Mouse (Mus musculus) embryonic facial prominence, embryonic 14.5 days (tissue): ENCODE data around the gene Mzf1. TPM values are rescaled to one million over a fixed set of nuclear protein-coding genes. Genes with fewer than 3 reads are reported as not detected.

Experiments
- ATAC-seq: fragments of 200-750 bp; cut with Nextera tagmentation; 2 replicates; pipeline ENCODE4 v1.8.0; 2017; ENCODE audit warnings: low read depth, moderate number of reproducible peaks, moderate TSS enrichment
- DNase-seq: peaks from one replicate; pipeline ENCODE4 v3.0.0-alpha.2; 2015; ENCODE audit warnings: low spot score
- H3K27ac ChIP-seq: fragments of 300-500 bp; sonication (generic); replicated peaks from 2 replicates; pipeline ENCODE4 v1.5.1; 2014; ENCODE audit warnings: low read depth, mild to moderate bottlenecking, low read length, moderate library complexity
- H3K27me3 ChIP-seq: fragments of 300-500 bp; sonication (generic); replicated peaks from 2 replicates; pipeline ENCODE4 v1.6.1; 2014; ENCODE audit warnings: low read length; ENCODE audit not compliant: control insufficient read depth, insufficient read depth
- H3K36me3 ChIP-seq: fragments of 300-500 bp; sonication (generic); 2 replicates; pipeline ENCODE4 v1.6.1; 2014; ENCODE audit warnings: low read length, mixed read lengths; ENCODE audit not compliant: control insufficient read depth, insufficient read depth
- H3K4me1 ChIP-seq: fragments of 300-500 bp; sonication (generic); 2 replicates; pipeline ENCODE4 v1.6.1; 2014; ENCODE audit warnings: antibody characterized with exemption, low read length; ENCODE audit not compliant: control insufficient read depth, insufficient read depth
- H3K4me2 ChIP-seq: fragments of 300-500 bp; sonication (generic); 2 replicates; pipeline ENCODE4 v1.6.1; 2014; ENCODE audit warnings: low read depth, mild to moderate bottlenecking, low read length, moderate library complexity, mixed read lengths
- H3K4me3 ChIP-seq: fragments of 300-500 bp; sonication (generic); 2 replicates; pipeline ENCODE4 v1.5.1; 2014; ENCODE audit warnings: low read depth, mild to moderate bottlenecking, low read length
- H3K9ac ChIP-seq: fragments of 300-500 bp; sonication (generic); 2 replicates; pipeline ENCODE4 v1.6.1; 2014; ENCODE audit warnings: low read depth, mild to moderate bottlenecking, low read length, moderate library complexity, mixed read lengths
- H3K9me3 ChIP-seq: fragments of 300-500 bp; sonication (generic); 2 replicates; pipeline ENCODE4 v1.6.1; 2016; ENCODE audit warnings: low read length; ENCODE audit not compliant: control insufficient read depth
- WGBS: fragments of 180-500 bp; shearing (Covaris S2); extraction: QIAGEN DNeasy Blood & Tissue Kit; methylation state at CpG from one replicate; pipeline ENCODE4 v1.1.7; 2014; 5-methylcytosine and 5-hydroxymethylcytosine counted together
- polyA plus RNA-seq: library from polyadenylated mRNA; unstranded; fragments of >200 nt; fragmentation: Nextera tagmentation; extraction: Ambion mirVana; gene quantifications from 2 replicates; pipeline ENCODE4 v1.2.1, GENCODE M21; 2014

Mzf1 gene
- polyA plus RNA-seq, 1 experiment from 2014 or later, result 2.9 TPM

GRCm38 (mm10) chr7:13003380-13003779, 51.2 kb downstream of the Mzf1 start:
- Histone ChIP-seq H3K4me2 (no peak overlapping the region), H3K4me3 (no peak overlapping the region), H3K36me3 (peaks cover 29% of the 10 kb centered on the region), H3K9me3 (no peaks in the 10 kb centered on the region), H3K9ac (no peak overlapping the region), H3K4me1 (0 out of 2 replicates have a peak, but pooled peaks cover 2% of the 10 kb centered on the region), H3K27me3 (no peaks in the 10 kb centered on the region), H3K27ac (no peak overlapping the region)
- DNase-seq (no peak), ATAC-seq (no peak)
- 73% methylated on average over 5 of the region's 5 CpGs for WGBS

GRCm38 (mm10) chr7:13001584-13001983, 53.0 kb downstream of the Mzf1 start:
- Histone ChIP-seq H3K9ac (no peak overlapping the region), H3K4me1 (no peaks in the 10 kb centered on the region), H3K36me3 (peaks cover 14% of the 10 kb centered on the region), H3K27me3 (no peaks in the 10 kb centered on the region), H3K9me3 (no peaks in the 10 kb centered on the region), H3K4me2 (no peak overlapping the region), H3K4me3 (no peak overlapping the region), H3K27ac (no peak overlapping the region)
- ATAC-seq, result no peak
- 66% methylated on average over 1 of the region's 1 CpGs for WGBS
- DNase-seq, result no peak

- ATAC-seq, result no peak
- H3K4me1 ChIP-seq, result no peaks in the 10 kb centered on the region
- DNase-seq, result no peak
- no peak within 1 kb of the TSS for H3K4me3 ChIP-seq
- no peak within 1 kb of the TSS for H3K4me2 ChIP-seq
- no peaks in the 10 kb centered on the region for H3K27me3 ChIP-seq
- no peaks in the 10 kb centered on the region for H3K36me3 ChIP-seq
- no peak within 1 kb of the TSS for H3K9ac ChIP-seq
- H3K9me3 ChIP-seq, result no peaks in the 10 kb centered on the region
- no peak within 1 kb of the TSS for H3K27ac ChIP-seq
- 75% methylated on average over 3 of the region's 3 CpGs for WGBS
These were observed 55.7 kb downstream of the Mzf1 start, which contains the start of gene Trim28 for GRCm38 (mm10) chr7:12998851-12999250. Gene Trim28, plus strand, starts transcription at chr7:12999114.

- ATAC-seq (no peak), DNase-seq (no peak)
- Histone ChIP-seq H3K36me3 (no peaks in the 10 kb centered on the region), H3K4me2 (no peak within 1 kb of the TSS), H3K27ac (no peak within 1 kb of the TSS), H3K9ac (no peak within 1 kb of the TSS), H3K4me3 (no peak within 1 kb of the TSS), H3K4me1 (no peaks in the 10 kb centered on the region), H3K27me3 (no peaks in the 10 kb centered on the region), H3K9me3 (no peaks in the 10 kb centered on the region)
- 70% methylated on average over 5 of the region's 5 CpGs for WGBS
These were observed 56.5 kb downstream of the Mzf1 start, which contains the start of gene Slc27a5 for GRCm38 (mm10) chr7:12998053-12998452. Gene Slc27a5, minus strand, starts transcription at chr7:12998192.

- Histone ChIP-seq H3K27me3 (no peaks in the 10 kb centered on the region), H3K4me3 (no peak overlapping the region), H3K36me3 (no peaks in the 10 kb centered on the region), H3K9ac (no peak overlapping the region), H3K27ac (no peak overlapping the region), H3K9me3 (no peaks in the 10 kb centered on the region), H3K4me2 (no peak overlapping the region), H3K4me1 (no peaks in the 10 kb centered on the region)
- DNase-seq, result no peak
- no peak for ATAC-seq
- WGBS, result 68% methylated on average over 5 of the region's 5 CpGs
These were observed 57.3 kb downstream of the Mzf1 start for GRCm38 (mm10) chr7:12997230-12997629.

GRCm38 (mm10) chr7:12995862-12996261, 58.7 kb downstream of the Mzf1 start:
- no peak for ATAC-seq
- Histone ChIP-seq H3K4me2 (no peak overlapping the region), H3K4me1 (no peaks in the 10 kb centered on the region), H3K27me3 (no peaks in the 10 kb centered on the region), H3K9me3 (no peaks in the 10 kb centered on the region), H3K9ac (no peak overlapping the region), H3K4me3 (no peak overlapping the region), H3K27ac (no peak overlapping the region), H3K36me3 (no peaks in the 10 kb centered on the region)
- DNase-seq, result no peak

GRCm38 (mm10) chr7:12993148-12993547, 61.4 kb downstream of the Mzf1 start:
- no peak for DNase-seq
- Histone ChIP-seq H3K9ac (no peak overlapping the region), H3K4me3 (no peak overlapping the region), H3K27ac (no peak overlapping the region), H3K27me3 (no peaks in the 10 kb centered on the region), H3K4me1 (no peaks in the 10 kb centered on the region), H3K4me2 (no peak overlapping the region), H3K36me3 (no peaks in the 10 kb centered on the region), H3K9me3 (no peaks in the 10 kb centered on the region)
- WGBS, result 87% methylated on average over 10 of the region's 10 CpGs
- no peak for ATAC-seq

Other genes with a start within 250 kb of the Mzf1 start
- 10.8 and 11.9 TPM in 2 replicates for gene Zfp329, start 235.9 kb downstream of the Mzf1 start, polyA plus RNA-seq
- 34.2 and 38.0 TPM in 2 replicates for gene Zfp110, start 220.0 kb downstream of the Mzf1 start, polyA plus RNA-seq
- 4.9 and 5.3 TPM in 2 replicates for gene Zfp128, start 173.6 kb downstream of the Mzf1 start, polyA plus RNA-seq
- 15.1 and 16.6 TPM in 2 replicates for gene Zscan22, start 156.9 kb downstream of the Mzf1 start, polyA plus RNA-seq
- gene Rps5, start 132.5 kb downstream of the Mzf1 start, polyA plus RNA-seq, result 1,364 and 1,371 TPM in 2 replicates
- gene Rnf225, start 127.3 kb downstream of the Mzf1 start, polyA plus RNA-seq, result 0.43 and 0.49 TPM in 2 replicates
- 9.4 and 10.9 TPM in 2 replicates for gene Zfp324, start 88.9 kb downstream of the Mzf1 start, polyA plus RNA-seq
- gene Zfp446, start 76.9 kb downstream of the Mzf1 start, polyA plus RNA-seq, result 2.5 and 3.8 TPM in 2 replicates
- gene Slc27a5, start 56.6 kb downstream of the Mzf1 start, polyA plus RNA-seq, result not detected in 2 replicates
- 321 and 352 TPM in 2 replicates for gene Trim28, start 55.6 kb downstream of the Mzf1 start, polyA plus RNA-seq
- gene Zbtb45, start 44.7 kb downstream of the Mzf1 start, polyA plus RNA-seq, result 20.0 and 23.6 TPM in 2 replicates
- gene Chmp2a, start 20.0 kb downstream of the Mzf1 start, polyA plus RNA-seq, result 162 and 169 TPM in 2 replicates
- gene Ube2m, start 16.5 kb downstream of the Mzf1 start, polyA plus RNA-seq, result 140 and 147 TPM in 2 replicates
- gene Vmn1r85, start 40.4 kb upstream of the Mzf1 start, polyA plus RNA-seq, result not detected in 2 replicates
- not detected in 2 replicates for gene Vmn1r86, start 65.2 kb upstream of the Mzf1 start, polyA plus RNA-seq
- gene Vmn1r87, start 85.4 kb upstream of the Mzf1 start, polyA plus RNA-seq, result not detected in 2 replicates
- gene Vmn1r88, start 104.8 kb upstream of the Mzf1 start, polyA plus RNA-seq, result not detected in 2 replicates
- not detected in 2 replicates for gene Vmn1r89, start 158.3 kb upstream of the Mzf1 start, polyA plus RNA-seq
- gene Lig1, start 222.5 kb upstream of the Mzf1 start, polyA plus RNA-seq, result 80.5 and 86.9 TPM in 2 replicates
- 3.8 and 4.2 TPM in 2 replicates for gene Zswim9, start 224.0 kb upstream of the Mzf1 start, polyA plus RNA-seq